Mouse (Mus musculus) heart, adult 2 months (tissue): Measurements from ENCODE around the gene Prkcd.

Source experiments
- CTCF ChIP-seq: fragments of 200-600 bp; IDR thresholded peaks from 2 replicates; pipeline ENCODE4 v1.8.1; 2022; ENCODE audit warnings: antibody characterized with exemption, mild to moderate bottlenecking, moderate library complexity
- EP300 ChIP-seq: fragments of 200-500 bp; IDR thresholded peaks from 2 replicates; pipeline ENCODE4 v1.6.1; 2011; ENCODE audit warnings: low read depth, low read length, control low read depth; ENCODE audit not compliant: insufficient read depth
- POLR2A ChIP-seq: fragments of 200-500 bp; IDR thresholded peaks from 2 replicates; pipeline ENCODE4 v1.6.1; 2011; ENCODE audit warnings: mild to moderate bottlenecking, low read depth, low read length, control low read depth; ENCODE audit not compliant: insufficient read depth

DNA sequence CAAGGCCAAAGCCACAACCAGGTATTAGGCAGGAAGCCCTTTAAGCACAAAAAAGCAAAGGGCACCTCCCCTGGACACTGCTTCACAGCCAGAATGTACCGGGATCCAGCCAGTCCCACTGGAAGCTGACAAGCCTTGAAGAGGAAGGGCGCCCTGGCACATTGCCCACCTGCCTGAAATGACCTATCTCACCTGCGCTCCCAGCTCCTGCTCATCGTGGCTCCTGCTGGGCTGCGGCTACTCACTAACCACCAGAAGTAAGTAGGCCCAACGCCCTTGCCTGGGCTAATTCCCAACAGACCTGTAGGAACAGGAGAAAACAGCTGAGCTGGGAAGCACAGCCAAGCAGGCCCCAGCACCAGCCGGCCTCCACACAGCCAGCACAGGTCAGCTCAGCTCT is 3.9 kb downstream of the Prkcd start:
- TF ChIP-seq CTCF (no peak), POLR2A (no peak), EP300 (no peak)
